Mouse (Mus musculus) erythroblast, embryonic 14.5 days (primary cell): ENCODE results near the gene S100pbp. TPM values are rescaled to one million over a fixed set of nuclear protein-coding genes. Genes with fewer than 3 reads are reported as not detected.

Experiments
- H3K27me3 ChIP-seq: 2 replicates; pipeline ENCODE4 v1.6.1; 2012; ENCODE audit warnings: inconsistent platforms; ENCODE audit not compliant: control insufficient read depth
- H3K36me3 ChIP-seq: 2 replicates; pipeline ENCODE4 v1.6.1; 2012; ENCODE audit warnings: mild to moderate bottlenecking, inconsistent platforms; ENCODE audit not compliant: control insufficient read depth
- H3K4me1 ChIP-seq: 2 replicates; pipeline ENCODE4 v1.6.1; 2012; ENCODE audit warnings: inconsistent platforms; ENCODE audit not compliant: control insufficient read depth
- H3K4me3 ChIP-seq: replicated peaks from 2 replicates; pipeline ENCODE3; 2012; ENCODE audit warnings: moderate library complexity, mild to moderate bottlenecking, inconsistent platforms
- H3K9me3 ChIP-seq: 2 replicates; pipeline ENCODE4 v1.6.1; 2012; ENCODE audit warnings: low read length, inconsistent platforms, mixed read lengths; ENCODE audit not compliant: control insufficient read depth
- GATA1 ChIP-seq: IDR thresholded peaks from 2 replicates; pipeline ENCODE4 v1.6.1; 2012; ENCODE audit warnings: low read length, inconsistent platforms, mixed read lengths
- TAL1 ChIP-seq: IDR thresholded peaks from 3 replicates; pipeline ENCODE4 v1.6.1; 2012; ENCODE audit warnings: low read length, inconsistent platforms, mixed read lengths
- polyA plus RNA-seq: library from polyadenylated mRNA; stranded (reverse); fragments of >175 nt; gene quantifications from 2 replicates; pipeline ENCODE4 v1.2.3, GENCODE M21; 2012

S100pbp gene
- polyA plus RNA-seq, 1 experiment, result 0.19 TPM

DNA sequence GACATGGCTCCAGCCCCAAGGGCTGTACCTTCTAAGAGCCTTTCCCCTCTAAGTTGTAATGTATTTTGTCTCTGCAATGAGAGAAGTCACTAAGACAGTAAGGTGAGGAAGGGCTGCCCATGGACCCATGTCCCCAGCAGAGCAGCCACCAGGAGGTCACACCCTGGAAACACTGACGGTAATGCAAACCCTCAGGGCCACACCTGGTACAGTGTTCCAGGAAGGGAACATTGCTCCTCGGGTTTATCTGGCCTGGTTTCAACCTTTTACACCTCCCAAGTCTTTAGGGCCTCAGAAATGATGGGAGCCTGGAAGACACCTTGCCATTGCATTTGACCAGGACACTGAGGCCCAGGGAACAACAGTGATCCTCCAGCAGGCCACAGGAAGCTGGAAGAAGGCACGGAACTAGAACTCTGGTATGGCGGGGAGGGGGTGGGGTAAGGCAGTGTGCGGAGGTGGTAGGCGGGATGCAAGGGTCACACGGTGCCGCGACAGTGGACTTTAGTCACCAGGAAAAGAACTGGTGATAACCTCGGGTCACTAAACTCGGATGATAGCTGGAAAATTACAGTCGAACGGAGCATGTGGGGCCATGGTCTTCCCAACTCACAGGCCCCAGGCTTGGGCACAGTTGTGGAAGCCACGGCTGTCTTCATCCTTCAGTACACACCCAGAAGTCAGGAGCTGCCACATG lies 87.2 kb downstream of the S100pbp start:
- Histone ChIP-seq H3K27me3 (peaks cover 40% of the 10 kb centered on the region), H3K36me3 (no peaks in the 10 kb centered on the region), H3K9me3 (no peaks in the 10 kb centered on the region; the same call in 1 of the 2 replicates), H3K4me3 (no peak overlapping the region), H3K4me1 (peaks cover 2% of the 10 kb centered on the region)
- TF ChIP-seq TAL1 (no peak), GATA1 (no peak)

Other genes starting within 250 kb of the S100pbp start
- 0.02 TPM in 1 of 2 replicates, not detected in the other for gene Azin2, start 227.3 kb downstream of the S100pbp start, polyA plus RNA-seq
- gene Ak2, start 197.8 kb downstream of the S100pbp start, polyA plus RNA-seq, result 6.5 and 8.1 TPM in 2 replicates
- 14.0 and 19.6 TPM in 2 replicates for gene Rnf19b, start 131.5 kb downstream of the S100pbp start, polyA plus RNA-seq
- gene Tmem54, start 84.2 kb downstream of the S100pbp start, polyA plus RNA-seq, result not detected in 2 replicates
- gene Hpca, start 67.7 kb downstream of the S100pbp start, polyA plus RNA-seq, result not detected in 2 replicates
- 0.06 and 0.08 TPM in 2 replicates for gene Fndc5, start 52.7 kb downstream of the S100pbp start, polyA plus RNA-seq
- gene Yars, start within 50 bp of the S100pbp start, polyA plus RNA-seq, result 2.7 and 3.1 TPM in 2 replicates
- 0.09 and 0.12 TPM in 2 replicates for gene C77080, start 71.7 kb upstream of the S100pbp start, polyA plus RNA-seq
- not detected in 2 replicates for gene Sync, start 97.9 kb upstream of the S100pbp start, polyA plus RNA-seq
- 5.4 and 8.0 TPM in 2 replicates for gene Rbbp4, start 145.6 kb upstream of the S100pbp start, polyA plus RNA-seq
- 0.10 and 0.29 TPM in 2 replicates for gene Zbtb8os, start 146.0 kb upstream of the S100pbp start, polyA plus RNA-seq
- gene Zbtb8a, start 188.4 kb upstream of the S100pbp start, polyA plus RNA-seq, result 0.04 and 0.08 TPM in 2 replicates